Mouse (Mus musculus): ENCODE data around the gene Mrpl27. TPM values are rescaled to one million over a fixed set of nuclear protein-coding genes. Genes with fewer than 3 reads are reported as not detected.
"Not testable (repeated sequence)": the region's sequence is repeated elsewhere in the genome, so short reads cannot be mapped to it uniquely, and the experiment has no call there.

Mrpl27 gene
- polyA plus RNA-seq, 1 experiment, result 14.7 TPM

- H3K4me1 ChIP-seq (ENCODE audit: control insufficient read depth), result peaks cover 12% of the 10 kb centered on the region
- peaks cover 2% of the 10 kb centered on the region; the same call in 1 of the 2 replicates for H3K9me3 ChIP-seq (ENCODE audit: control insufficient read depth, low read length)
- H3K36me3 ChIP-seq (ENCODE audit: control insufficient read depth), result no peaks in the 10 kb centered on the region
- TF ChIP-seq TAL1 (IDR thresholded peaks at IDR 0.05; ENCODE audit: low read length), result no peak
- TF ChIP-seq GATA1 (IDR thresholded peaks at IDR 0.05; ENCODE audit: low read length), result no peak
- H3K27me3 ChIP-seq (ENCODE audit: control insufficient read depth), result no peaks in the 10 kb centered on the region
- no peak overlapping the region for H3K4me3 ChIP-seq (replicated peaks)
Measured at GRCm38 (mm10) chr11:94681640-94682039, 28.1 kb downstream of the Mrpl27 start.

- no peaks in the 10 kb centered on the region for H3K27me3 ChIP-seq (ENCODE audit: control insufficient read depth)
- TF ChIP-seq GATA1 (IDR thresholded peaks at IDR 0.05; ENCODE audit: low read length), result no peak
- TF ChIP-seq TAL1 (IDR thresholded peaks at IDR 0.05; ENCODE audit: low read length), result no peak
- peaks cover 2% of the 10 kb centered on the region; the same call in 1 of the 2 replicates for H3K9me3 ChIP-seq (ENCODE audit: control insufficient read depth, low read length)
- no peaks in the 10 kb centered on the region for H3K36me3 ChIP-seq (ENCODE audit: control insufficient read depth)
- H3K4me3 ChIP-seq (replicated peaks), result no peak overlapping the region
- peaks cover 4% of the 10 kb centered on the region for H3K4me1 ChIP-seq (ENCODE audit: control insufficient read depth)
Measured at GRCm38 (mm10) chr11:94682427-94682826, 28.9 kb downstream of the Mrpl27 start.

GRCm38 (mm10) chr11:94687178-94687577, 33.6 kb downstream of the Mrpl27 start:
- H3K36me3 ChIP-seq (ENCODE audit: control insufficient read depth), result no peaks in the 10 kb centered on the region
- TF ChIP-seq GATA1 (IDR thresholded peaks at IDR 0.05; ENCODE audit: low read length) (no peak), TAL1 (IDR thresholded peaks at IDR 0.05; ENCODE audit: low read length) (no peak)
- H3K4me1 ChIP-seq (ENCODE audit: control insufficient read depth), result no peaks in the 10 kb centered on the region
- H3K4me3 ChIP-seq (replicated peaks), result no peak overlapping the region
- no peaks in the 10 kb centered on the region for H3K27me3 ChIP-seq (ENCODE audit: control insufficient read depth)
- no peaks in the 10 kb centered on the region for H3K9me3 ChIP-seq (ENCODE audit: control insufficient read depth, low read length)

- not testable (repeated sequence) for H3K4me1 ChIP-seq (ENCODE audit: control insufficient read depth); H3K9me3 ChIP-seq (ENCODE audit: control insufficient read depth, low read length); H3K27me3 ChIP-seq (ENCODE audit: control insufficient read depth); H3K36me3 ChIP-seq (ENCODE audit: control insufficient read depth); H3K4me3 ChIP-seq (replicated peaks)
Measured at GRCm38 (mm10) chr11:94692502-94692901, 38.9 kb downstream of the Mrpl27 start.

- TF ChIP-seq GATA1 (IDR thresholded peaks at IDR 0.05; ENCODE audit: low read length) (no peak), TAL1 (IDR thresholded peaks at IDR 0.05; ENCODE audit: low read length) (no peak)
- Histone ChIP-seq H3K36me3 (ENCODE audit: control insufficient read depth) (no peaks in the 10 kb centered on the region), H3K9me3 (ENCODE audit: control insufficient read depth, low read length) (no peaks in the 10 kb centered on the region), H3K27me3 (ENCODE audit: control insufficient read depth) (no peaks in the 10 kb centered on the region), H3K4me3 (replicated peaks) (no peak overlapping the region), H3K4me1 (ENCODE audit: control insufficient read depth) (no peaks in the 10 kb centered on the region)
Measured at GRCm38 (mm10) chr11:94695508-94695907, 41.9 kb downstream of the Mrpl27 start.

- Histone ChIP-seq H3K27me3 (ENCODE audit: control insufficient read depth) (no peaks in the 10 kb centered on the region), H3K9me3 (ENCODE audit: control insufficient read depth, low read length) (no peaks in the 10 kb centered on the region), H3K4me1 (ENCODE audit: control insufficient read depth) (no peaks in the 10 kb centered on the region), H3K36me3 (ENCODE audit: control insufficient read depth) (no peaks in the 10 kb centered on the region), H3K4me3 (replicated peaks) (no peak overlapping the region)
- TF ChIP-seq GATA1 (IDR thresholded peaks at IDR 0.05; ENCODE audit: low read length) (no peak), TAL1 (IDR thresholded peaks at IDR 0.05; ENCODE audit: low read length) (no peak)
Measured at GRCm38 (mm10) chr11:94697140-94697539, 43.6 kb downstream of the Mrpl27 start.

- H3K9me3 ChIP-seq (ENCODE audit: control insufficient read depth, low read length), result no peaks in the 10 kb centered on the region
- no peak overlapping the region for H3K4me3 ChIP-seq (replicated peaks)
- H3K27me3 ChIP-seq (ENCODE audit: control insufficient read depth), result no peaks in the 10 kb centered on the region
- H3K4me1 ChIP-seq (ENCODE audit: control insufficient read depth), result no peaks in the 10 kb centered on the region
- H3K36me3 ChIP-seq (ENCODE audit: control insufficient read depth), result no peaks in the 10 kb centered on the region
- TF ChIP-seq GATA1 (IDR thresholded peaks at IDR 0.05; ENCODE audit: low read length), result no peak
- no peak for TF ChIP-seq TAL1 (IDR thresholded peaks at IDR 0.05; ENCODE audit: low read length)
Measured at GRCm38 (mm10) chr11:94697703-94698464, 44.3 kb downstream of the Mrpl27 start.

GRCm38 (mm10) chr11:94699399-94699798, 45.8 kb downstream of the Mrpl27 start:
- Histone ChIP-seq H3K4me3 (replicated peaks) (no peak overlapping the region), H3K9me3 (ENCODE audit: control insufficient read depth, low read length) (no peaks in the 10 kb centered on the region), H3K27me3 (ENCODE audit: control insufficient read depth) (no peaks in the 10 kb centered on the region), H3K36me3 (ENCODE audit: control insufficient read depth) (no peaks in the 10 kb centered on the region), H3K4me1 (ENCODE audit: control insufficient read depth) (no peaks in the 10 kb centered on the region)
- TF ChIP-seq GATA1 (IDR thresholded peaks at IDR 0.05; ENCODE audit: low read length) (no peak), TAL1 (IDR thresholded peaks at IDR 0.05; ENCODE audit: low read length) (no peak)

- no peak overlapping the region for H3K4me3 ChIP-seq (replicated peaks)
- no peaks in the 10 kb centered on the region for H3K4me1 ChIP-seq (ENCODE audit: control insufficient read depth)
- TF ChIP-seq TAL1 (IDR thresholded peaks at IDR 0.05; ENCODE audit: low read length) (no peak), GATA1 (IDR thresholded peaks at IDR 0.05; ENCODE audit: low read length) (no peak)
Measured at GRCm38 (mm10) chr11:94701401-94702215, 48.0 kb downstream of the Mrpl27 start.

More at GRCm38 (mm10) chr11:94701401-94702215, 48.0 kb downstream of the Mrpl27 start:
- Histone ChIP-seq H3K36me3 (ENCODE audit: control insufficient read depth) (no peaks in the 10 kb centered on the region), H3K9me3 (ENCODE audit: control insufficient read depth, low read length) (no peaks in the 10 kb centered on the region), H3K27me3 (ENCODE audit: control insufficient read depth) (no peaks in the 10 kb centered on the region)

All from erythroblast, embryonic 14.5 days (primary cell).